Mouse (Mus musculus) intestine, embryonic 15.5 days (tissue): ENCODE measurements at regions not wholly inside any gene's neighbourhood (a gene's known extent, or its start where the extent isn't known, plus 50 kb on each side); places are given as distances from the start of the nearest gene placed in this dataset.
A peak's percentile ranks its signal among the peaks of the same experiment; 100 is the strongest.

Experiments
- ATAC-seq: fragments of 200-750 bp; cut with Nextera tagmentation; 2 replicates; pipeline ENCODE4 v1.8.0; 2017; ENCODE audit warnings: moderate TSS enrichment, moderate library complexity
- H3K27ac ChIP-seq: fragments of 300-500 bp; sonication (generic); 2 replicates; pipeline ENCODE4 v1.5.1; 2015; ENCODE audit warnings: mild to moderate bottlenecking, inconsistent platforms
- H3K27me3 ChIP-seq: fragments of 300-500 bp; sonication (generic); replicated peaks from 2 replicates; pipeline ENCODE4 v1.6.1; 2015; ENCODE audit warnings: inconsistent platforms
- H3K36me3 ChIP-seq: fragments of 300-500 bp; sonication (generic); 2 replicates; pipeline ENCODE4 v1.6.1; 2015; ENCODE audit warnings: inconsistent platforms
- H3K4me1 ChIP-seq: fragments of 300-500 bp; sonication (generic); replicated peaks from 2 replicates; pipeline ENCODE4 v1.6.1; 2015; ENCODE audit warnings: inconsistent platforms
- H3K4me2 ChIP-seq: fragments of 300-500 bp; sonication (generic); replicated peaks from 2 replicates; pipeline ENCODE4 v1.6.1; 2015; ENCODE audit warnings: mild to moderate bottlenecking, inconsistent platforms
- H3K4me3 ChIP-seq: fragments of 300-500 bp; sonication (generic); replicated peaks from 2 replicates; pipeline ENCODE4 v1.5.1; 2015; ENCODE audit warnings: inconsistent platforms
- H3K9ac ChIP-seq: fragments of 300-500 bp; sonication (generic); 2 replicates; pipeline ENCODE4 v1.6.1; 2015; ENCODE audit warnings: inconsistent platforms
- H3K9me3 ChIP-seq: fragments of 300-500 bp; sonication (generic); 2 replicates; pipeline ENCODE4 v1.6.1; 2016; ENCODE audit warnings: inconsistent platforms
- WGBS: fragments of 180-500 bp; shearing (Covaris S2); methylation state at CpG from one replicate; pipeline ENCODE4 v1.1.7; 2015; 5-methylcytosine and 5-hydroxymethylcytosine counted together

- ATAC-seq: no peak
- Histone ChIP-seq H3K27me3 (no peaks in the 10 kb centered on the region), H3K27ac (no peak overlapping the region), H3K4me2 (no peak overlapping the region), H3K4me3 (no peak overlapping the region), H3K9ac (no peak overlapping the region), H3K36me3 (no peaks in the 10 kb centered on the region), H3K9me3 (no peaks in the 10 kb centered on the region), H3K4me1 (peaks cover 4% of the 10 kb centered on the region; the same call in 1 of the 2 replicates)
- 73% methylated on average over 2 of the region's 2 CpGs for WGBS
These were observed 87.5 kb upstream of the Daam1 start for GRCm38 (mm10) chr12:71743345-71743744.

GRCm38 (mm10) chr12:71746011-71746410 lies 84.9 kb upstream of the Daam1 start:
- H3K27ac ChIP-seq: no peak overlapping the region; the same call in 1 of the 2 replicates
- H3K9ac ChIP-seq: no peak overlapping the region
- H3K27me3 ChIP-seq: no peaks in the 10 kb centered on the region
- peaks cover 6% of the 10 kb centered on the region; the same call in 1 of the 2 replicates for H3K4me1 ChIP-seq
- no peak overlapping the region for H3K4me2 ChIP-seq
- H3K9me3 ChIP-seq: no peaks in the 10 kb centered on the region
- no peaks in the 10 kb centered on the region for H3K36me3 ChIP-seq
- no peak overlapping the region for H3K4me3 ChIP-seq
- no peak for ATAC-seq
- WGBS: 55% methylated on average over 6 of the region's 6 CpGs

- no peaks in the 10 kb centered on the region for H3K27me3 ChIP-seq
- no peaks in the 10 kb centered on the region for H3K36me3 ChIP-seq
- peaks cover 6% of the 10 kb centered on the region; the same call in 1 of the 2 replicates for H3K4me1 ChIP-seq
- H3K9ac ChIP-seq: no peak overlapping the region
- no peaks in the 10 kb centered on the region for H3K9me3 ChIP-seq
- WGBS: 83% methylated on average over 10 of the region's 10 CpGs
- no peak overlapping the region for H3K4me2 ChIP-seq
- H3K4me3 ChIP-seq: no peak overlapping the region
- no peak for ATAC-seq
- peak overlapping the region; percentile 84 for H3K27ac ChIP-seq
These were observed 83.5 kb upstream of the Daam1 start for GRCm38 (mm10) chr12:71747386-71747785.

GRCm38 (mm10) chr12:71747831-71748368 lies 83.0 kb upstream of the Daam1 start:
- Histone ChIP-seq H3K27ac (peak overlapping the region; percentile 84), H3K4me1 (peaks cover 6% of the 10 kb centered on the region; the same call in 1 of the 2 replicates), H3K27me3 (no peaks in the 10 kb centered on the region), H3K4me3 (no peak overlapping the region), H3K9ac (no peak overlapping the region), H3K9me3 (no peaks in the 10 kb centered on the region), H3K36me3 (no peaks in the 10 kb centered on the region), H3K4me2 (0 out of 2 replicates have a peak overlapping the region, but pooled peaks have one; percentile 12)
- WGBS: 29% methylated on average over 14 of the region's 14 CpGs
- ATAC-seq: peak; percentile 82

GRCm38 (mm10) chr12:71748731-71749130 lies 82.1 kb upstream of the Daam1 start:
- Histone ChIP-seq H3K4me1 (peaks cover 6% of the 10 kb centered on the region; the same call in 1 of the 2 replicates), H3K27me3 (no peaks in the 10 kb centered on the region), H3K4me2 (peak overlapping the region; percentile 12; the same call in 1 of the 2 replicates), H3K36me3 (no peaks in the 10 kb centered on the region), H3K4me3 (no peak overlapping the region), H3K9ac (no peak overlapping the region), H3K9me3 (no peaks in the 10 kb centered on the region), H3K27ac (peak overlapping the region; percentile 84)
- peak; percentile 42 for ATAC-seq
- WGBS: 29% methylated on average over 4 of the region's 4 CpGs

- 82% methylated on average over 2 of the region's 2 CpGs for WGBS
- Histone ChIP-seq H3K4me1 (peaks cover 6% of the 10 kb centered on the region; the same call in 1 of the 2 replicates), H3K4me2 (no peak overlapping the region), H3K4me3 (no peak overlapping the region), H3K27ac (0 out of 2 replicates have a peak overlapping the region, but pooled peaks have one; percentile 84), H3K9ac (no peak overlapping the region), H3K36me3 (no peaks in the 10 kb centered on the region), H3K27me3 (no peaks in the 10 kb centered on the region), H3K9me3 (no peaks in the 10 kb centered on the region)
- ATAC-seq: no peak
These were observed 81.2 kb upstream of the Daam1 start for GRCm38 (mm10) chr12:71749668-71750067.

- ATAC-seq: no peak
- H3K36me3 ChIP-seq: no peaks in the 10 kb centered on the region
- H3K9ac ChIP-seq: no peak overlapping the region
- WGBS: 38% methylated on average over 7 of the region's 7 CpGs
- H3K27ac ChIP-seq: no peak overlapping the region
- H3K4me3 ChIP-seq: no peak overlapping the region
- H3K4me2 ChIP-seq: no peak overlapping the region
- no peaks in the 10 kb centered on the region for H3K27me3 ChIP-seq
- peaks cover 2% of the 10 kb centered on the region; the same call in 1 of the 2 replicates for H3K4me1 ChIP-seq
- no peaks in the 10 kb centered on the region for H3K9me3 ChIP-seq
These were observed 78.1 kb upstream of the Daam1 start for GRCm38 (mm10) chr12:71752741-71753260.

- Histone ChIP-seq H3K4me1 (peaks cover 2% of the 10 kb centered on the region; the same call in 1 of the 2 replicates), H3K9me3 (no peaks in the 10 kb centered on the region), H3K27me3 (no peaks in the 10 kb centered on the region), H3K9ac (no peak overlapping the region), H3K4me3 (no peak overlapping the region), H3K36me3 (no peaks in the 10 kb centered on the region), H3K4me2 (no peak overlapping the region), H3K27ac (no peak overlapping the region)
- ATAC-seq: no peak
- 77% methylated on average over 3 of the region's 3 CpGs for WGBS
These were observed 77.6 kb upstream of the Daam1 start for GRCm38 (mm10) chr12:71753276-71753675.

- Histone ChIP-seq H3K27ac (no peak overlapping the region), H3K4me1 (no peaks in the 10 kb centered on the region), H3K9ac (no peak overlapping the region), H3K36me3 (no peaks in the 10 kb centered on the region), H3K4me2 (no peak overlapping the region), H3K9me3 (no peaks in the 10 kb centered on the region), H3K4me3 (no peak overlapping the region), H3K27me3 (no peaks in the 10 kb centered on the region)
- ATAC-seq: no peak
- WGBS: 67% methylated on average over 4 of the region's 4 CpGs
These were observed 67.7 kb upstream of the Daam1 start for GRCm38 (mm10) chr12:71763194-71763593.

- Histone ChIP-seq H3K4me2 (no peak overlapping the region), H3K36me3 (no peaks in the 10 kb centered on the region), H3K4me1 (no peaks in the 10 kb centered on the region), H3K27me3 (no peaks in the 10 kb centered on the region), H3K9me3 (no peaks in the 10 kb centered on the region), H3K4me3 (no peak overlapping the region), H3K27ac (no peak overlapping the region), H3K9ac (no peak overlapping the region)
- WGBS: 93% methylated on average over 4 of the region's 4 CpGs
- ATAC-seq: no peak
These were observed 64.8 kb upstream of the Daam1 start for GRCm38 (mm10) chr12:71766086-71766485.

GRCm38 (mm10) chr12:71766636-71767035 lies 64.2 kb upstream of the Daam1 start:
- no peak for ATAC-seq
- no peak overlapping the region for H3K9ac ChIP-seq
- no peak overlapping the region for H3K27ac ChIP-seq
- H3K4me2 ChIP-seq: no peak overlapping the region
- H3K27me3 ChIP-seq: no peaks in the 10 kb centered on the region
- H3K4me3 ChIP-seq: no peak overlapping the region
- no peaks in the 10 kb centered on the region for H3K4me1 ChIP-seq
- no peaks in the 10 kb centered on the region for H3K36me3 ChIP-seq
- no peaks in the 10 kb centered on the region for H3K9me3 ChIP-seq
- 88% methylated on average over 1 of the region's 1 CpGs for WGBS

GRCm38 (mm10) chr12:71767896-71768295 lies 63.0 kb upstream of the Daam1 start:
- WGBS: 43% methylated on average over 3 of the region's 3 CpGs
- ATAC-seq: no peak
- no peaks in the 10 kb centered on the region for H3K36me3 ChIP-seq

GRCm38 (mm10) chr12:71768471-71768870 lies 62.4 kb upstream of the Daam1 start:
- peak overlapping the region; percentile 29 for H3K4me3 ChIP-seq
- 3% methylated on average over 12 of the region's 12 CpGs for WGBS
- H3K4me2 ChIP-seq: peak overlapping the region; percentile 65
- H3K36me3 ChIP-seq: no peaks in the 10 kb centered on the region
- H3K4me1 ChIP-seq: no peaks in the 10 kb centered on the region
- no peaks in the 10 kb centered on the region for H3K27me3 ChIP-seq
- H3K27ac ChIP-seq: no peak overlapping the region
- H3K9me3 ChIP-seq: no peaks in the 10 kb centered on the region
- H3K9ac ChIP-seq: no peak overlapping the region
- ATAC-seq: peak; percentile 41; the same call in 1 of the 2 replicates

More at GRCm38 (mm10) chr12:71767896-71768295, 63.0 kb upstream of the Daam1 start:
- no peak overlapping the region for H3K4me2 ChIP-seq
- no peaks in the 10 kb centered on the region for H3K9me3 ChIP-seq
- H3K4me1 ChIP-seq: no peaks in the 10 kb centered on the region
- no peaks in the 10 kb centered on the region for H3K27me3 ChIP-seq
- no peak overlapping the region for H3K9ac ChIP-seq
- H3K27ac ChIP-seq: no peak overlapping the region
- no peak overlapping the region for H3K4me3 ChIP-seq
